Mouse (Mus musculus): ENCODE measurements at regions not wholly inside any gene's neighbourhood (a gene's known extent, or its start where the extent isn't known, plus 50 kb on each side); places are given as distances from the start of the nearest gene placed in this dataset.

GRCm38 (mm10) chr10:29686982-29687381 lies 151.3 kb upstream of the Rspo3 start:
- TF ChIP-seq CTCF (IDR thresholded peaks at IDR 0.05; ENCODE audit: borderline replicate concordance, extremely low read depth, insufficient read depth, insufficient read length), result no peak
- TF ChIP-seq POLR2A (IDR thresholded peaks at IDR 0.05; ENCODE audit: borderline replicate concordance, extremely low read depth, insufficient read depth, insufficient read length, poor library complexity, severe bottlenecking), result no peak
